Mouse (Mus musculus): Measurements from ENCODE around the gene Lemd1. TPM values are rescaled to one million over a fixed set of nuclear protein-coding genes. Genes with fewer than 3 reads are reported as not detected.

The Lemd1 gene
- total RNA-seq, 2 experiments from 2014 or later, result not detected

DNA sequence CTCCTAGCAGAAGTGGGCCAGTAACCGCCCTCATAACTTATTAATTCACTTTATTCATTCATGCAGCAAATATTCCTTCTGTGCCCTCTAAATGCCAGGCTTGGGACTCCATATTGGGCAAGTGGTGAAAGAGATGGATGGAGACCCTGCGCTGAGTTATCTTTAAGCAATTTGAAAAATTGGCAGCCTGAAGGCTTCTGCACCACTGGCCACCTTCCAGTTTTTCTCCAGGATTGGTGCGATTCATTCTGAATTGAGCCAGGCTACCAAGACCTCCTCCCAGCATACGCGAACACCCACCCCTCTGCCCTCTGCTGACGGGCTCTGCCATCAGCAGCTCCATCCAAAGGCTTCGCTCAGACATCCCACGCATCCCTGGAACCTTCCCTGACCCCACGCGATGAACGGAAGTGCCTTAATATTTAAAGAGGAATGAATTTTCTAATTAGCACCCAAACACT is 96.8 kb downstream of the Lemd1 start:
- ATAC-seq (replicated peaks; ENCODE audit: poor library complexity), result no peak

- ATAC-seq (replicated peaks; ENCODE audit: poor library complexity), result no peak
Measured at GRCm38 (mm10) chr1:132289965-132290364, 98.7 kb downstream of the Lemd1 start.

DNA sequence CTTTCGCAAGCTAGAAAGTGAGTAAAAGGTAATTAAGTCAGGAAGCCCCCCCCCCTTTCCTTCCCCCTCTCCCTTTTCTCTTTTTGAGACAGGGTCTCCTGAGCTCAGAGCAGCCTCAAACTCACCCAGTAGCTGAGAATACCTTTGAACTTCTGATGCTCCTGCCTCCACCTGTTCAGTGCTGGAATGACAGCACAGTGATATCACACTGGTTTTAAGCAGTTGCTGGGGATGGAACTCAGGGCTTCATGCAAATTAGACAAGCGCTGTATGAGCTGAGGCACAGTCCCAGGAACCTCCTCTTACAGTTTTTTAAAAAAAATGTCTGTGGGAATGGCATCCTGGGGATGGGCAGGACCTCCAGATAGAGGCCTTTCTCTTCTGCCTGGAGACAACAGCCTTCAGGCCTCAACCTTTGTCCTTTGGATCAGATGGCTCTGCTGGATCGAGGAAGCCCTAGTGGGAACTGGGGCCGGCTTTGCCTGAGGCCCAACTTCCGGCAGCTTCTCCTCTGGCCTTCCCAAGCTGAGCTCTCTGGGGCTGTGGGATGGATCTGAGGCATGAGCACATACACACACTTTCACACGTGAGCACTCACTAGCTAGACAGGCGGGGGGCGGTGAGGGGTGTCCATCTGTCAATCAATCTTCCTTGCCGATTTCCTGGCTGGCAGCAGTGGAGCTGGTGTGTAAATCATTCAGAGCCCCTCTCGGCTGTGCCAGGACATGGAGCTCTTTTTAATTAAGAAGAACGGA is 99.9 kb downstream of the Lemd1 start:
- ATAC-seq (replicated peaks; ENCODE audit: poor library complexity), result no peak

- no peak for ATAC-seq (replicated peaks; ENCODE audit: poor library complexity)
Measured at GRCm38 (mm10) chr1:132291706-132292105, 100.5 kb downstream of the Lemd1 start.

- peak; percentile 72 for ATAC-seq (replicated peaks; ENCODE audit: poor library complexity)
Measured at GRCm38 (mm10) chr1:132292318-132293129, 101.3 kb downstream of the Lemd1 start.

DNA sequence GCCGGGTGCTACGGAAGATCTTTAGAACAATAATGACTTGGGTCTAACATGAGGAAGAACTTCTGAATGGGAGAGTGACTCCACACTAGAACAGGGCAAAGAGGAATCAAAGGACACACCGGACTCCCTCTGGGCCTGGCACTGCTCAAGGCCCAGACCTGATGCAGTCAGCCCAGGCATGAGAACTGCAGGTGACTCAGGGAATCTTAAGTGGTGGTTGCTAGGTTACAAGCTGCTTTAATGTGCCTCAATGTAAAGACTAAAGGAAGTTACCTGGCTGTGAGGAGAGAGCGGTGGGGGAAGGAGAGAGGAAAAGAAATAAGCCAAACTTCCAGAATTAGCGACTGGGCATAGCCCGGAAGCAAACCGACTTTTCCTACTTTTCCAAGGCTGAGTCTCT is 104.3 kb downstream of the Lemd1 start:
- no peak for ATAC-seq (replicated peaks; ENCODE audit: poor library complexity)

DNA sequence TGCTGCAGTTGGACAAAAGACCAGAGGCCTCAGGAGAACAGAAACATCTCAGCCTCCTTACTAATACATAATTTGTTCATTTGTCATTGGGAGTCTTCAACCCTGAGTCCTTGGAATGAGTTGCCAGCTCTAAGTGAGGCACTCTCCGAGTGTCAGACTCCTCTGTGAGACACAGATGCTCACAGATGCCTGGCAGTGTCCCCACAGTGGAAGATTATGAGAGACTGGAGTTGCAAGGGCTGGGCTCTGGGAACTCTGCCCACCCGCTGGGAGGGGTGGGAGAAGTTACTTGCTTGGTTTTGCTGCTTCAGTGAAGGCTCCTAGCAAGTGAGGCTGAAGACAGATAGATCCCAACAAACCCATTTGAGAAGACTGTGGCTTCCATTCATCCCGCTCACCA is 104.8 kb downstream of the Lemd1 start:
- no peak for ATAC-seq (replicated peaks; ENCODE audit: poor library complexity)

DNA sequence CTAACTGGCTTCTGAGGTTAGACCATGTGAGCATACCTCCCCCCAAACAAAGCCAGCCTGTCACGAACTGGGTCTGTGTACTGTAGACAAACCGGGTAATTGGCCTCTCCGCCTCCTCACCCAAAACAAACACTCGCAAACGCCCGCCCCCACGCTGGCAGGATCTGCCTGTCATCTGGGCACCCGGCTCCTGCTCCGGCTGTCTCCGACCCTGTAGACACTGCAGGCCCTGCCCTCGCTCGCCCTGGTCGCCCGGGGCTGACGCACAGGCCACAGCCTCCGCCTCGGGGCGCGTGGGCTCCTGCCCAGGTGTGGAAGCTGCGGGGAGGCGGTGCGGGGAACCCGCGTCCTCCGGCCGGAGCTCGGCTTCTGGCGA is 107.2 kb downstream of the Lemd1 start, which contains the start of gene Klhdc8a:
Klhdc8a (plus strand) TSS at position 202 of the 376 bp plus-strand sequence.
- peak; percentile 40 for ATAC-seq (replicated peaks; ENCODE audit: poor library complexity)

- peak; percentile 33 for ATAC-seq (replicated peaks; ENCODE audit: poor library complexity)
Measured at GRCm38 (mm10) chr1:132298801-132299464, 107.7 kb downstream of the Lemd1 start.

- no peak for ATAC-seq (replicated peaks; ENCODE audit: poor library complexity)
Measured at GRCm38 (mm10) chr1:132299744-132300143, 108.5 kb downstream of the Lemd1 start.

DNA sequence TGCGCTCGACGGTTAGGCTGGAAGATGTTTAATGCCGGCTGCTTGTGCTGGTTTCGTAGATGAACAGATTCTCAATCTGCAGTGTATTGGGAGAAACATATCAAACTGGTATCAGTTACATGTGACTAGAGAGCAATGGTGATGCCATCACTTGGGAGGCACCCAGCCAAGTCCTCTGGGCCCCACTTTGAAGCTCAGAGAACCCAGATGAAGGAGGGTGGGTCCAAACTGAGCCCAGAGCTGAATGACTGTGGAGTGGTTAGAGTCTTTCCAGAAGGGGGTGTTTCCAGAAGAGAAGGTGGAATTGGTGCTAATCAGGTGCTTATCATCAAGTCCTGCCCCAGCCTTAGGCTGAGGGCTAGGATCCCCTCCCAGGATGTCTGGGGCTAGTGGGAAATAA is 110.0 kb downstream of the Lemd1 start:
- ATAC-seq (replicated peaks; ENCODE audit: poor library complexity), result no peak

DNA sequence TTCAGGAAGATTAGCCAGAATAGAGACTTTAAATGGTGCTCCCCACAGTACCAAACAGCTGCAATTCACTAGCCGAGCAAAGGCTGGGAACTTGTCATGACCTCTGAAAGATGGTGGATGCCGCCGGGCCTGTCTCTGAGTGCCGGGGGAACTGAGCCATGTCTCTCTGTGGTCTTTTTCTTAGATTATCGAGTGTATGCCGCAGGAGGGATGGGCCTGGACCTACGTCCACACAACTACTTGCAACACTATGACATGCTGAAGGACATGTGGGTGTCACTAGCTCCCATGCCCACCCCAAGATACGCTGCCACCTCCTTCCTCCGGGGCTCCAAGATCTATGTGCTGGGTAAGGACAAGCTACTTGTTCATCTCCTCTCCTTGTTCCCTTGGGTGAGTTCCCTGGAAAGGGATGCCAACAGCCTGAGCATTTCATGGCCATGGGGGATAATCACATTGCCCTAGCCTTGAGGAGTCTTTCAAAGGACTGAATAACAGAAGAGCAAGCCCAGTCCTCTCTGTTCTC is 111.2 kb downstream of the Lemd1 start:
- ATAC-seq (replicated peaks; ENCODE audit: poor library complexity), result no peak

- ATAC-seq (replicated peaks; ENCODE audit: poor library complexity), result no peak
Measured at GRCm38 (mm10) chr1:132304618-132305214, 113.5 kb downstream of the Lemd1 start.

DNA sequence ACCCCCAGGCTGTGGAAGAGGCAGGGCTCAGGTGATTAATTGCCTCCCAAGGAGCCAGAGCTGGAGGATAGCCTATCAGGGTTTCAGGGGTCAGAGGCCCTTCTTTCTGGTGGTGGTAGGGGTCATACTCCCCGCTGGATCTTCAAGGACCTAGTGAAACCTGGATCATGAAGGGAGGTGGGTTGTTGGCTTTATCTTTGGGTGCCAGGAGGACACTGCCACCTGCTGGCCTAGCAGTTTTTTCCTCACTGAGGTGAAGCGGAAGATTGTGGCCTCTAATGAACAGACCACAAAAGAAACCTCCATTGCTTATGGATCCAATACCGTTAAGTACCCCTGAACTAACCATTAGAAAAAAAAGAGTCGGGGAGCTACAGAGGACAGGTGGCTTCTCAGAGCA is 114.9 kb downstream of the Lemd1 start:
- ATAC-seq (replicated peaks; ENCODE audit: poor library complexity), result peak; percentile 71

DNA sequence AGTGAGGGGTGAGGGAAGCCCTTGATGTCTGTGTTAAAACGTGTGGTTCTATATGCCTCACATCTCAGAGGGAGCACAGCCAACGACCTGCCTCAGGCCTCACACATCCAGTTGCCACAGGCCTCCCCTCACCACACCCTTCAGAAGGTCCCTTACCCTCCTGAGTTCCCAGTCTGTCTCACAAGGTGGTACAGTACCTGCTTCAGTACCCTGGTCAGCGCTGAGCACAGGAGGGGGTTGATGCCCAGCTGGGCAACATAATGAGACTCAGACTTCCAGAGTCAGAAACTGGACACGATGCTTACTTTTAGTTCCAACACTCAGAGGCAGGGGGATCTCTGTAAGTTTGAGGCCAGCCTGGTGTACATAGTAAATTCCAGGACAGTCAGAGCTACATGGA is 115.6 kb downstream of the Lemd1 start:
- 0 out of 2 replicates have a peak, but pooled peaks have one; percentile 22 for ATAC-seq (replicated peaks; ENCODE audit: poor library complexity)

DNA sequence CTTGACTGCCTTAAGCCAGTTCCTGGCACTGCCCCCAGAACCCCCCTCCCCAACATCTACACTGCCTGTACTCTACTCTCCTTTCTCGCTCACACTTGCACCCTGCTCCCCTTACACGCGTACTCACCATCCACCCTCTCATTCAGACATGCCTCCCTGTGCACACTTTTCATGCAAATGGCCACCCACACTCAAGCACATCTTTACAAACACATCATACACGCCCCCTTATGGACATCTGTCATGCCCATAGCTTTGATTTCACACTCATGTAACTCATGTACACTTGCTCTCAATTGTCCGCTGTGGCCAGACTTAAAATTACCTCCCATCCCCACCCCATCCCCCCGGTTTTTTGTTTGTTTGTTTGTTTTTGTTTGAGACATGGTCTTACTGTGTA is 116.7 kb downstream of the Lemd1 start:
- ATAC-seq (replicated peaks; ENCODE audit: poor library complexity), result no peak

- no peak for ATAC-seq (replicated peaks; ENCODE audit: poor library complexity)
Measured at GRCm38 (mm10) chr1:132308674-132309073, 117.4 kb downstream of the Lemd1 start.
